Mouse (Mus musculus) naive thymus-derived CD4-positive, alpha-beta T cell, adult 2 months (primary cell): ENCODE data around the gene Fkbp6.

Experiments used
- DNase-seq: peaks from one replicate; pipeline ENCODE4 v3.0.0-alpha.2; 2011; ENCODE audit warnings: low read depth

Gene Fkbp6

GRCm38 (mm10) chr5:135351606-135352005 is 1.8 kb upstream of the Fkbp6 start:
- DNase-seq: no peak

GRCm38 (mm10) chr5:135347511-135348011 is 2.3 kb downstream of the Fkbp6 start:
- DNase-seq: no peak

- DNase-seq: no peak
These were observed 3.4 kb downstream of the Fkbp6 start for GRCm38 (mm10) chr5:135346430-135346829.

DNA sequence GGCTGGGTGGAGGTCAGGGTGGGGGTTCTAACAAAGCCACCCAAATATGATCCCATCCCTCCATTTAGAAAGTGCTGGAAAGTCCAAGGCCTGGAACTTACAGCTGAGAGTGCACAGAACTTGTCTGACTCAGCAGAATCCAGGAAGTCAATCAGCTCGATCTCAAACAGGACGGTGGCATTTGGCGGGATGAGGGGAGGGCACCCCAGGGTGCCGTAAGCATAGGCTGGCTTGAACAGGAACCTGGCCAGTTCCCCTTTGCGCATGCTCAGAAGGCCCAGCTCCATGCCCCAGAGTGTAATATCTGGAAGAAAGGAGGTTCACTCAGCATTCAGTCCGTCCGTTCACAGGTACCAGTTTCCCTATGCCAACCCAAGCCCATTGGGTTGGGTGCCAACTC is 3.9 kb downstream of the Fkbp6 start:
- DNase-seq: no peak

GRCm38 (mm10) chr5:135337575-135337974 is 12.3 kb downstream of the Fkbp6 start:
- no peak for DNase-seq

DNA sequence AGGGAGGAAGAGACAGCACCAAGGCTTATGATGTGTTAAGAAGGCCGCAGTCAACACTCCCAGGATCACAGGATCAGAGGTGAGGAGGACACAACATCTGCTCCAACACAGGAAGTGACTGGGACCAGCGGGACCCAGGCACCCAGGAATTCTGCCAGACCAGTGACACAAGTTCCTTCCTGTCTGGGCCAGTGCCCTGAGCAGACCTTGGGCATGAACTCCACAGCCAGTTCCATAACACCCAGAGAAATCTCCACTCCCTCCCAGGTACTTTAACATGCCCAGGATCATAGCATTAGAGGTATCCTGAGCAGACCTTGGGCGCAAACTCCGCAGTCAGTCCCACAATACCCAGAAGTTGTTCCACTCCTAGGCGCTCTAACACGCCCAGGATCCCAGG is 18.7 kb downstream of the Fkbp6 start:
- no peak for DNase-seq

GRCm38 (mm10) chr5:135330201-135330600 is 19.6 kb downstream of the Fkbp6 start:
- no peak for DNase-seq

DNA sequence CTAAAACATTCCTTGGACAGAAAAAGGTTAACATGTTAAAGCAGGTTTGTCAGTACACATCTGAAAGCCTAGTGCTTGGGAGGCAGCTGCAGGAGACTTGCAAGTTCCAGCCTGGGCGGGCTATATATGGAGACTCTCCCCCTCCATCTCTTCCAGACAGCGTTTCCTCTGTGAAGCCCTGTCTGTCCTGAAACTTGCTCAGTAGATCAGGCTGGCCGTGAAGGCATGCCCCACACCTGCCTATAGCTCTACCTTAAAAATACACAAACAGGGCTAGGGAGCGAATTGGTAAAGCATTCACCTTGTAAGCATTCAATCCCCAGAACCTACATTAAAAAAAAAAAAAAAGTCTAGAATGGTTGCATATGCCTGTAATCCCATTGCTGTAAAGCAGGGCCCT is 20.4 kb downstream of the Fkbp6 start:
- DNase-seq: no peak

DNA sequence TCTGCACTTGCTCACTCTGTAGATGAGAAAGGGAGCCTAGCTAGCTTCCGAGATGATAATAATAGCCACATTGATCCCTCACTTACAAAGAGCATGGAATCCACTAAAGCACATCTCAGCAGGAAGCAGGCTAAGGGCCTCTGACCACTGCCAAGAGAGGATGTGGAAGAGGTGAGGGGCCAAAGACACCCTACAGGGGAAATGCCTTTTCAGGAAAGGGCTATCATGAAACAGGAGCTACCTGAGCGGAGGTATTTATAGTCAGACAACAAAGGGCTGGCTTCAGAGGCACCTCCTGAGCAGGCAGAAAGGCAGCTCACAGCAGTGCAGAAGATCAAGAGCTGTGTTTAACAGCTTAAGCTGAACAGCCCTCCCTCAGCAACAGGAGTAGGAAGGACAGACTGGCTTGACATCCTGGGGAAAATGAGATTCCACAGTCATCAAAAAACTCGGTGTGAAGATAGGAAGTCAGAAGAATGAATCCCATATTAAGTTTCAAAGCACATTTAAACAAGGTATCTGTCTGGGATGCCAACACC is 23.7 kb downstream of the Fkbp6 start:
- no peak for DNase-seq

DNA sequence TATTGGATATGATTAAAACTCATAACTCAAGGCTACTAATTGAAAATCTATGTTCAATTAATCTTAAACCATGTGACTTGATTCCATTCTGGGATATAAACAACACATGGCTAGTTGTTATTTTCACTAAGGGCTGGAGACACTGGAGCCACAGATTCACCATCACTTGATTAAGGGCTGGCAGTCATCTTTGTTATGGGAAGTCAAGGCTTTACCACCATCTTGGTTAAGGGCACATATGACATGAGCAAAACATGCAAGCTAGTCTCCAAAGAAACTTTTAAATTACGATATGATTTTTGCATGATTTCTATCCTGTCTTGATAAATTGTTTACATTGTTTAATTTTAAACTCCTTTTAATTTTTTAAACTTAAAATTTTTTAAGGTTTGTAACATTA is 27.6 kb downstream of the Fkbp6 start:
- no peak for DNase-seq

DNA sequence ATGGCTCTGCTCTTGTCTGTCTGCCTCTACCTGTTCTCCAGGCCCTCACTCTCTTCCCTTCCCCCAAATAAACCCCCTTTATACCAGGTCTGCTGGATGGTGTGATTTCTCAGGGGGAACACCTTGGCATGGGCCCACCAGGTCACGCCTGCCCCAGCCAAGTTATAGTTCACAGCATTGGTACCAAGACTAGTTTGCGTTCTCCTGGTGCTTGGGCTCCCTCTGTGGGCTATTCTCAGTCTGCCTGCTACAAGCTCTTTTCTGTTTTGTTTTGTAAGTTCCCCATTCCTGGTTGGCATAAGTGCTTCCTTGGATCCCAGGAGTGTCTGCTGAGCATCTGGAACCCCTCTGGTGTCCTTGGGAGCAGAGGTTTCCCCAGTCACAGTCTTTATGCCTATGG is 30.0 kb downstream of the Fkbp6 start:
- no peak for DNase-seq

GRCm38 (mm10) chr5:135316177-135316576 is 33.7 kb downstream of the Fkbp6 start:
- no peak for DNase-seq

DNA sequence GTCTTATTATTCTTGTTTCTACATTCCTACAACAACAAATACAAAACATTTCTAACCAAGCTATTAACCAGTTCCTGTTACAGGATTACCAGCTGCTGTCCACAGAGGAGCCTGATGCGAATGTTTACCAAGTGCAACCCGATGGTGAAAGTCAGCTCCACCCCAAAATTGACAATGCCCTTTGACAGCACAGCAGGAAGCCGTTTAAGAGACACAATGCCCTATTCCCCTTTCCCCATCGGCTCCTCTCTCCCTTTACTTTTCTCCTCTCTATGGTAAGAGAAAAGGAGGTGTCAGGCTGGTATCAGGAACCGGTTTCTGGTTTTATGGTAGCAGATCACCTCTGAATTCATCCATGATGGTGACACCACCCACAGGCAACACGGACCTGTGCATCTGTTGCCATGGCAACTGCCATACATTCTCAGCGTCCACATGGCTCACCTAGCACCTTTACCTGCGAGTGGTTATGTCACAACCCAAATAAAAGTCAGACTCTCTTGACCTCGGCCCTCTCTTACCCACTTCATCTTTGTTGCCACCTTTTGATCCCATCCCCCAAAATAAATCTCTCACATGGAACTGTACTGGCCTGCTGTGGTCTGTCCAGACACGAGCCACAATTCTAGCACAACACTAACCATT is 43.4 kb downstream of the Fkbp6 start:
- DNase-seq: no peak

- no peak for DNase-seq
These were observed 47.4 kb downstream of the Fkbp6 start for GRCm38 (mm10) chr5:135302454-135302853.

DNA sequence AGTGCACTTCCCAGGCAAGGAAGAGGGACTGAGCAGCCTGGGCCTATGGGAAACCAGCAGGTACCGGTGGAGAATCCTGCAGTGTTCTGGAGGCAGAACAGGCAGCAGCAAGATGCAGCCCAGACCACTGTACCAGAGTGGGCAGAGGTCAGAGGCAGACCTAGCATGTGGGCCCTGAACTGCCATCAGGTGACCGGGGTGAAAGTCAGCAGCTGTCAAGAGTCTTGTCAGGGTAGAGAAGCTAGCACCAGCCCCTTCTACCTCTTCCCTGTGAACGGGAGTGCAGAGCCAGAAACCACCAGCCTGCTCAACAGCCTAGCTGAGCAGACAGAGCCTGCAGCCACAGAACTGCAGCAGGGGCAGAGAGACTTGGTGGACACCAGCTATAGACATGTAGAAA is 47.9 kb downstream of the Fkbp6 start:
- DNase-seq: no peak

DNA sequence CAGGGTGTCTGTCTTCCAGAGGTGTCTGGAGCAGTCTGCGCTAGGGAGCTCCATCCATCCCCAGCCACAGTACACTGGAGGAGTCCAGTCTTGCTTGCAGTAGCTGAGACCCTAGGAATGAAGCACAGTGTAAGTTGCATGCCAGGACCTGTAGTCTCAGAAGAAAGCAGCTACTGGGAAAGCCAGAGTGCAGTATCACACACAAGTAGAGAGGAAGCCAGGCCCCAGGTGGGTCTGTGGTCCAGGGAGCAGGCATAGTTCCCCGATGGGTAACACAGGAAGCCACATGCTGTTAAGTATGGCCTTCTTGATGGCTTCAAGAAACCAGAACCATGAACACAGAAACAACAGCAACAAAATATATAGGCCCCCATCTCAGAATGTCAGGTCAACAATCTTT is 57.8 kb downstream of the Fkbp6 start:
- no peak for DNase-seq

DNA sequence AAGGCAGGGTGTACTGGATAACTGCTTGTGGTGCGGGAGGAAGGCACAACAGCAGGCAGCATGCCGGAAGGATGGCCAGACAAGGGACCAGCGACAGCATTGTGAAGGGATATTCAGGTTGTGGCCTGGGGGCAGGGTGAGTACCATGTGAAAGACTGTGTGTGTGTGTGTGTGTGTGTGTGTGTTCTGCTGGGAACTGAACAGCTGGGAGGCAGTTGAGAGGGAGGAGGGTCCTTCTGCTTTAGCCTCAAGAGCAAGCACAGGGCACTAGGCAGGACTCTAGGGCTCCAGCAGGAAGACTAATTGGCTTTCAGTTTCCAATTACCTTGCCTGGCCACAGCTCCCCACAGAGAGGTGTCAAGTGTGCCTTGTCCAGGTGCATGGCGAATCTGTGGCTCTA is 58.7 kb downstream of the Fkbp6 start:
- no peak for DNase-seq

- DNase-seq: no peak
These were observed 59.1 kb downstream of the Fkbp6 start for GRCm38 (mm10) chr5:135290703-135291102.

DNA sequence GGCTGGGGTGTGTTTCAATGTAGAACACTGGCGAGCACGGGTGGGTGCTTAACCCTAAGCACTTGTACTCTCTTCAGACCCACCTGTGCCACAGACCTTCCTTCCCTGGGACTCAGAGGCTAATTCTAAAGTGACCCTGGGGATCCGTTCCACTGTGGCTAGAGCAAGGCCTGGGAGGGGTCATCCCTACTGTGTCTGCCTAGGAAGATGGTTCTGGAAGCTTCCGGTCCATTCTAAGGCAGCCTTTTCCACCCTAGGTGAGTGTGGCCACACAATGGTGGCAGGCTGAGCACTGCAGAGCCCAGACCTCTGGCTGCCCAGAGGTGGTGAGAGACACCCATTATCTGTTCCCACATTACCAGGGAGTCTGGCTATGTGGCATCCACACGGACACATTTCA is 62.9 kb downstream of the Fkbp6 start:
- DNase-seq: no peak

DNA sequence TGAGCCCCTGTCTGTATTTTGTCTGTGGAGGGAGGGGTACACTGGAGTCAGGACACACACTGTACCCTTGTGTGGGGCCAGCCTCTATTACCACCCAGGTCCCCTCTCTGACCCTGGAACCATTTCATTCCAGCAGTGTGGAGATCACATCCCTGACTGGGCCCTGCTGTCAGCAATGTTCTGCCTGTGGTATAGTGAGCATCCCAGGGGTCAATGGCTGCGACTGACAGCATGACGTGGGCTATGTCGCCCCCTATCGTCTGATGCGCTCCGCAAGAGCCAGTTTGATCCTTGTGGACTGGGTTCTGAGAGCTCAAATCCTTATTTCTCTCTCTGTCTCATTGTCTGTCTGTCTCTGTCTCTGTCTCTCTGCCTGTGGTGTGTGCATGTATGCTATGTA is 63.7 kb downstream of the Fkbp6 start:
- peak; percentile 66 for DNase-seq

- no peak for DNase-seq
These were observed 64.6 kb downstream of the Fkbp6 start for GRCm38 (mm10) chr5:135285211-135285610.

GRCm38 (mm10) chr5:135280226-135280625 is 69.6 kb downstream of the Fkbp6 start:
- no peak for DNase-seq

DNA sequence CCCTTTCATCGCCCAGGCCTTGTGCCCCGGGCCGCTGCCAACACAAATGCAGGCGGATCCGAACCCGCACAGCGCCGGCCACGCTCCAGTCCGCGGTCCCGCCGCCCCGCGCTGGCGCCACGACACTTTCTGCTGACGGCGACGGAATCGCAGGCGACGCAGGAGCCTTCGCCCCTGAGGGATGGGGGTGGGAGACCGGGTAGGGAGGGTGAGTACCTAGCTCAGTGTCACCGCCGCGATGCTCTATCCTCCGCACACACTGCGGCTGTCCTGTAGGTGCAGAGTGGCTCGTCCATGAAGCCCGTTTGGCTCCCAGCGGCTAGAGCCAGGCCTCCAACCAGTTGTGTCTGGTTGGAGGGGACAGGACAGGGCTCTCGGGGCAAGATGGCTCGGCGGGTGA is 73.2 kb downstream of the Fkbp6 start:
- no peak for DNase-seq
